Mouse (Mus musculus) regulatory T cell (primary cell): ENCODE results near the gene Prelid3b.

Source experiments
- in situ Hi-C: fragments of 300-600 bp; cut with MboI, MseI; formaldehyde crosslinking; loops from one replicate; pipeline ENCODE4 v1.15.1; 2025; ENCODE audit warnings: high pct_unique_total_duplicates

Prelid3b gene

DNA sequence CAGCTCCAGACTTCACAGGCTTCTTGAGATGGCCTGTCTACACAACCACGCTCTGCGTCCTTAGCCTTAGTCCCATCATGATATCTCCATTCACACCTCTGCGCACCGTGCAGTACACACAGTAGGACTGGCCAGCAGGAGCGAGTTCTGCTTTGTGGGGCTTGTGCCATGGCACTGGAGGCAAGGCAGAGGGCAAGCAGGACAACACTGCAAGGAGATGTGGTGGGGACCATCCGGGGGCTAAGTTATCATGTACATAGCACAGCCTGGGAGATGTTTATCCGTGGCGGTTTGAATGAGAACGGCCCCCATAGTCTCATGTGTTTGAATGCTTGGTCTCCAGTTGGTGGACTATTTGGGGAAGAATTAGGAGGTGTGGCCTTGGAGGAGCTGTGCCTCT lies 37.9 kb downstream of the Prelid3b start:
- in situ Hi-C loops: loop anchor here (10.0 to 25.0 kb wide), 2 partner anchors 110 to 773 kb away; partner anchors contain the start of gene Rab22a

DNA sequence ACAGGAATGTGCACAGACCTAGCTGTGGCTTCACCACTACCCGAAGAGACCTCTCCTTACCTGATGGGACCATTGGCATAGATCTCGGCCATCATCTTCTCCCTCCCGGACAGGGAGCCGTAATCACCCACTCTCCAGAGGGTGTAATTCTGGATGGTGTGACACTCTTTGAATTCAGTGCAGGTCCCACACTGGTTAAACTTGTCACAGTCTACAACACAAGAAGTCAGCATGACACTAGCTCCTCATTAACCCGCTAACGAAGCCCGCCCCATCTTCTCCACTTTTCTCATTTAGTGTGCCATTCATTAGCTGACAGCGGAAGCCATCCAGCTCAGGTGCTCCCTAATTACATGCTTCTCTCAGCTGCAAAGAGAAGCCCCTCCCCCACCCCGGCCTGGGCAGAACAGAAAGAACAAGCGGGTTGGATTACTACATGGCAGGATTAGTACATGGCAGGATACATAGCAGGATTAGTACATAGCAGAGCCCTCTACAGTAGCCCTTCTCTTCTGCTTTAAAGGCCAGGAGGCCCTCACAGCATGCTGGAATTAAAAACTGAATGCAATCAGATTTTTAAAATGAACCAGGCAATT lies 43.8 kb downstream of the Prelid3b start:
- in situ Hi-C loops: loop anchor here (25.0 kb wide), 1 partner anchor 767 kb away; the partner anchor contains the start of gene Rab22a

DNA sequence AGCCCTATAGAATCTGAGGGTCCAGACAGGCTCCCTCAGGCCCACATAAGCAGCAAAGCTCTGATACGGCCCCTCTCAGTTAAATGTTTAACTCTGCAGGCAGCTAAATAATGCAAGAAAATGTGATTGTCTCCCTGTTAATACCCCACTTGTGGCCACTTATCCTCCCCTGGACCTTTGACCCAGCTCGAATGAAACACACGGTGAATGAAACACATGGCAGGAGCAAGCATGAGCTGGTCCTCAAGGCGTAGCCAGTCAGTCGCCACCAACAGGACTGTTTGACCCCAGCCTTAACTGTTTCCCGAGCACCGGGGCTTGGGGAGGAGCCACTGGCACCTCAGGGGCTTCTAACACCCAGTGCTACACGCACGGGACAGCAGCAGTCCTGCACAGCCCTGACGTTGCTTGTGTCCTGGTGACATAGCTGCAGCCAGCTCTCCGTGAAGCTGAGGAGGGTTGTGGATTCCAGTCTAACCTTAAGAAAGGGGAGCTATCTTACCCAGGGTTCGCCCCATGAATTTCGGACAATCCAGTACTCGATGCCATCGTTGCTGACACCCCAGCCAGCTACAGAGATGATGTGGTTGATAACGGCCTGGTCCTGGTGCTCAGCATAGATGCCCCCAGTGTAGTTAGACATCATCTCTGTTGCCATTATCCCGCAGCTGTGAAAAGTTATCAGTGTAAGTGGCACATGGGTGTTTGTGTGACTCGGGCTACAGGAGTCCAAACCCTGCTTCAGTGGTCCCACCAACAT lies 44.6 kb downstream of the Prelid3b start:
- in situ Hi-C loops: loop anchor here (25.0 kb wide), 1 partner anchor 766 kb away; the partner anchor contains the start of gene Rab22a

DNA sequence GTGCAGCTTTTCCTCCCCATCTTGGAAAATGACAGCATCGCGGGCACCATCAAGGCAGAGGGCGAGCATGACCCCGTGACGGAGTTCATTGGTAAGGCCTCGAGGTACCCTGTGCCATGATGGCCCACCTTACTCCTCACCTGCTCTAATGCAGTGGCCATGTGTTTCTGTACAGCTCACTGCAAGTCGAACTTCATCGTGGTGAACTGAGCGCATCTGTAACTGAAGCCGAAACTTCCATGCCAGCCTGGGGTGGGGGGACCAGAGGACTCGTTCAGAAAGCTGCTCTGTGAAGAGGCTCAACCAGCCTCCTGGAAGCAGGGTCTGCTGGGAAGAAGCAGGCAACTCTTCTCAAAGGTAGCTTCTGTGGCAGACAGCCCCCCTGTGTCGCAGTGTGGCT lies 46.0 kb downstream of the Prelid3b start:
- in situ Hi-C loops: loop anchor here (25.0 kb wide), 1 partner anchor 765 kb away; the partner anchor contains the start of gene Rab22a

DNA sequence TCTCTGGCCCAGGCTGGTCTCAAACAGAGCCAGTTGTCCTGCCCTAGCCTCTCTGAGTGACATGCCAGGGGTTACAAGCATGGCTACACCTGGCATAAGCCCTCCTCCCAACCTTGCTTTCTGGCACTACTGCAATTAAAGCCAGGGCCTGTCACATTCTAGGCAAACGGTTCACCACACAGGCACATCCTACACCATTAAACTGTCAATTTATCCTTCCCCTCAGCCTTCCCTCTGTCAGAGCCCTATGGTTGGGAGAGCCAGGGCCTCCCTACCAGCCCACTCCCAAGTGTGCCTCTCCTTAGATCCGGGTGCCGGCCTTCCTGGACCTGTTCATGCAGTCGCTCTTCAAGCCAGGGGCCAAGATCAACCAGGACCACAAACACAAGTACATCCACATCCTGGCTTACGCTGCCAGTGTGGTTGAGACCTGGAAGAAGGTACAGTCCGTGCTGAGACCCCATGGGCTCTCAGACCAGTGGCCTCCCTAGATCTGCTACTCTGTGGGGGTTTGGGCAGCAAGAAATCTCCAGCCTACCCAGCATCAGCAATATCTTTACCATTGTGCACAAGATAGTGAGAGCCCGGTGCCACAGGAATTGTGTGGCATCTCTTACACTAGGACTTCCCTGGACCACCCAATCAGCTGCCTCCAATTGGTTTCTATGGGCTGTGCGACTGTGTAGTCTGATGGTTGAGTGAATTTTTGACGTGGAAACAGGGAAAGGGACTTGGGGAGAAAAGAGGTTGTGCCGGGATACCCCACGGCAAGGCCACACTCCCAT lies 48.4 kb downstream of the Prelid3b start:
- in situ Hi-C loops: loop anchor here (25.0 kb wide), 1 partner anchor 762 kb away; the partner anchor contains the start of gene Rab22a

DNA sequence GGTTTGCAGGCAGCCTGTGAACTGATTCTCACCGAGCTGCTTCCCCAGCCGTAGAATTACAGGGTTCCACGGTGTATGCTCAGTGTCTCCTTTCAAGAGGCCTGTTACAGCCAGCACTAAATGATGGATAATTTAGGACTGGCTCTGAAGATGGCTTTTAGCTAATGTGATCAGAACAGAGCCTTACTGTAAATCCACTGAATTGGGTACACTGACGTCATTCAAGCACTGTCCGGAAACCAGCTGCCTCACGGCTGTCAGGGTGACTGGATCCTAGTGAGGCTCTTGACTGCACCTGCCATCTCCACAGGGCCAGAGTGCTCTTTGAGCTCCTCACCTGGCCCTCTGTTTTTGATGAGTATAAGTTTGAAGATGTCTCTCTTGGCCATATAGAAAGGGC lies 51.8 kb downstream of the Prelid3b start:
- in situ Hi-C loops: no loop called here

DNA sequence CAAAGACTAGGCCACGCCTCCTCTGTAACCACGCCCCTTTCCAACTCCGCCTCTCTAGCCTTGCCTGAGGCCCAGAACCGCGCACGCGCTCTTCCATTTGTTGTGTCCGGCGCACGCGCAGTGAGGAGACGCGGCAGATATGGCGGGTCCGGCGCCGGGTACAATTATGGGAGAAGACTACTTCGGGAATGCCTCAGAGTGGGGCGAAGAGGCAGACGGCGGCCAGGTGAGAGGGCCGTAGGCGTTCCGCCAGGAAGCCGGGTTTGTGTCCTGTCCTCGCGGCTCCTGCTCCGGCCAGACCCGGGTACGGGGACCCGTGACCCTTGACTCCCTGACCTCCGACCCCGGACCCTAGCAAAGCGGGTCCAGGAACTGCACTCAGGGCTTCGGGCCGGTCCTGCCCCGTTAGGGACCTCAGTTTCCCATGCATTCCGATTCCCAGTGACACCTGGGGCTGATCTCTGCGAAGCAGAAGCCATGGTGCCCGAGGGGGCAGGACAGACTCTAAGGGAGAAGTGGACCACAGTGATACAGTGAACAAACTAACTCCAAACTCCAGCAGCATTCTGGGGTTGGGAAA lies 57.1 kb downstream of the Prelid3b start, which contains the start of gene Nelfcd:
Gene Nelfcd (plus strand): TSS at position 74 of the 580 bp plus-strand sequence.
- in situ Hi-C loops: loop anchor here (5.0 kb wide), 1 partner anchor 79 kb away; no protein-coding TSS in a partner anchor
